Mouse (Mus musculus) hindbrain, embryonic 14.5 days (tissue): Measurements from ENCODE around the gene Mei1. TPM values are rescaled to one million over a fixed set of nuclear protein-coding genes. Genes with fewer than 3 reads are reported as not detected.

Source experiments
- polyA plus RNA-seq: library from polyadenylated mRNA; unstranded; fragments of >200 nt; fragmentation: Nextera tagmentation; extraction: Ambion mirVana; gene quantifications from 2 replicates; pipeline ENCODE4 v1.2.1, GENCODE M21; 2014

Gene Mei1
- polyA plus RNA-seq, 1 experiment from 2014 or later = 0.09 TPM

Other genes starting within 250 kb of the Mei1 start
- 13.4 and 14.9 TPM in 2 replicates for gene Tob2, start 211.2 kb upstream of the Mei1 start, polyA plus RNA-seq
- 117 and 130 TPM in 2 replicates for gene Phf5a, start 198.1 kb upstream of the Mei1 start, polyA plus RNA-seq
- gene Aco2, start 197.7 kb upstream of the Mei1 start, polyA plus RNA-seq = 252 and 281 TPM in 2 replicates
- 85.5 and 100.0 TPM in 2 replicates for gene Polr3h, start 143.8 kb upstream of the Mei1 start, polyA plus RNA-seq
- 183 and 199 TPM in 2 replicates for gene Csdc2, start 133.2 kb upstream of the Mei1 start, polyA plus RNA-seq
- 89.0 and 103 TPM in 2 replicates for gene Pmm1, start 109.1 kb upstream of the Mei1 start, polyA plus RNA-seq
- gene 1700029P11Rik, start 89.5 kb upstream of the Mei1 start, polyA plus RNA-seq = not detected in 2 replicates
- 36.7 and 38.7 TPM in 2 replicates for gene Xrcc6, start 82.2 kb upstream of the Mei1 start, polyA plus RNA-seq
- gene Desi1, start 36.1 kb upstream of the Mei1 start, polyA plus RNA-seq = 53.2 and 61.3 TPM in 2 replicates
- gene Snu13, start 22.4 kb upstream of the Mei1 start, polyA plus RNA-seq = 235 and 252 TPM in 2 replicates
- not detected in 2 replicates for gene 4930407I10Rik, start 10.8 kb upstream of the Mei1 start, polyA plus RNA-seq
- gene Ccdc134, start 57.9 kb downstream of the Mei1 start, polyA plus RNA-seq = 12.9 and 13.8 TPM in 2 replicates
- 153 and 154 TPM in 2 replicates for gene Srebf2, start 77.2 kb downstream of the Mei1 start, polyA plus RNA-seq
- 3.4 and 6.3 TPM in 2 replicates for gene Shisa8, start 142.8 kb downstream of the Mei1 start, polyA plus RNA-seq
- 0.51 and 0.68 TPM in 2 replicates for gene Tnfrsf13c, start 154.4 kb downstream of the Mei1 start, polyA plus RNA-seq
- 17.0 and 18.0 TPM in 2 replicates for gene Cenpm, start 174.8 kb downstream of the Mei1 start, polyA plus RNA-seq
- gene 1500009C09Rik, start 182.4 kb downstream of the Mei1 start, polyA plus RNA-seq = 10.2 and 13.2 TPM in 2 replicates
- 375 and 410 TPM in 2 replicates for gene Sept3, start 204.9 kb downstream of the Mei1 start, polyA plus RNA-seq
- gene Wbp2nl, start 229.0 kb downstream of the Mei1 start, polyA plus RNA-seq = 0.17 and 0.29 TPM in 2 replicates